Mouse (Mus musculus) hindbrain, embryonic 10.5 days (tissue): Measurements from ENCODE around the gene Kazn. TPM values are rescaled to one million over a fixed set of nuclear protein-coding genes. Genes with fewer than 3 reads are reported as not detected.

ENCODE experiments used
- DNase-seq: peaks from one replicate; pipeline ENCODE4 v3.0.0-alpha.2; 2017; ENCODE audit warnings: low spot score
- H3K27ac ChIP-seq: fragments of 300-500 bp; sonication (generic); 2 replicates; pipeline ENCODE4 v1.5.1; 2016; ENCODE audit warnings: mild to moderate bottlenecking, moderate library complexity
- H3K27me3 ChIP-seq: fragments of 300-500 bp; sonication (generic); 2 replicates; pipeline ENCODE4 v1.6.1; 2016; ENCODE audit warnings: mild to moderate bottlenecking; ENCODE audit not compliant: poor library complexity, insufficient read depth, severe bottlenecking
- H3K36me3 ChIP-seq: fragments of 300-500 bp; sonication (generic); 2 replicates; pipeline ENCODE4 v1.6.1; 2016; ENCODE audit warnings: mild to moderate bottlenecking, moderate library complexity
- H3K4me1 ChIP-seq: fragments of 300-500 bp; sonication (generic); replicated peaks from 2 replicates; pipeline ENCODE4 v1.6.1; 2016; ENCODE audit warnings: mild to moderate bottlenecking
- H3K4me3 ChIP-seq: fragments of 300-500 bp; sonication (generic); 2 replicates; pipeline ENCODE4 v1.5.1; 2016; ENCODE audit warnings: mild to moderate bottlenecking, moderate library complexity
- H3K9me3 ChIP-seq: fragments of 300-500 bp; sonication (generic); 2 replicates; pipeline ENCODE4 v1.6.1; 2016; ENCODE audit warnings: mild to moderate bottlenecking, moderate library complexity
- WGBS: fragments of 180-500 bp; shearing (Covaris S2); methylation state at CpG from one replicate; pipeline ENCODE4 v1.1.7; 2016; 5-methylcytosine and 5-hydroxymethylcytosine counted together
- polyA plus RNA-seq: library from polyadenylated mRNA; unstranded; fragments of >200 nt; fragmentation: Nextera tagmentation; extraction: Ambion mirVana; gene quantifications from 2 replicates; pipeline ENCODE4 v1.2.1, GENCODE M21; 2016

Kazn gene
- polyA plus RNA-seq, 1 experiment from 2014 or later: 14.3 TPM

GRCm38 (mm10) chr4:142059841-142060193 is 179.4 kb downstream of the Kazn start:
- Histone ChIP-seq H3K4me3 (no peak overlapping the region), H3K27ac (no peak overlapping the region), H3K4me1 (peaks cover 36% of the 10 kb centered on the region), H3K27me3 (peaks cover 6% of the 10 kb centered on the region; the same call in 1 of the 2 replicates), H3K9me3 (no peaks in the 10 kb centered on the region), H3K36me3 (no peaks in the 10 kb centered on the region)
- DNase-seq: no peak
- WGBS: 92% methylated on average over 8 of the region's 8 CpGs

DNA sequence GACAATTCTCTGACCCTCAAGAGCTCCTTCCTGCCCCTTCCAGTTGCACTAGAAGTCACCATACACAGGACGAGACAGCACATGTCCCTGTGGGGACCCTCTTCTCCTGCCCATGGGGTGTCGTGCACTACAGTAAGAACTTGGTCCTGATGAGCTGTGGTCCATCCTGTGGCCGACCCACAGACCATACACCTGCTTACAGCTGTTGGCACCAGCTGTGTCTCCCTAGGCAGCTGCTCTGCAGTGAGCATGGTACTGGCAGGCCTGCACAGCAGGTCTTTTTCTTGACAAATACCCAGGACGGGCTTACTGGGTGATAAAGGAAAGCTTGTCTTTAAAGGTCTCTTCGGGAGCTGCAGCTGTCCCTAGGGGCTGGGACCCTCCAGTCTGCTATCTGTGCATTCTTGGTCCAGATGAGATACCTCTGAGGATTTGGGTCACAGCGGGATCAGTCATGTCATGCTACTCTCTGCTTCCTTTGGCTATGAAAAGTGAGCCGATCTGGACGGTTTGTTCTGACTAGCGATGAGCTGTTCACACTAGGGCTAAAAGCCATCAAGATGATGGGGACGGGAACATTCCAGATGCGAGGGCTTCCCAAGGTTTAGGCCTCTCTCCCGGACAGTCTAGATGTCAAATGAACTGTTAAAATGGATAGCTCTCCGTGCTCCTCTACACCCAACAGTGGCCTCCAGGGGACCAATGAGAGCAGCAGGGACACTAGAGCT is 179.9 kb downstream of the Kazn start:
- DNase-seq: no peak
- 83% methylated on average over 13 of the region's 13 CpGs for WGBS
- H3K4me1 ChIP-seq: peaks cover 36% of the 10 kb centered on the region
- H3K4me3 ChIP-seq: no peak overlapping the region
- no peaks in the 10 kb centered on the region for H3K36me3 ChIP-seq
- H3K27ac ChIP-seq: no peak overlapping the region
- H3K27me3 ChIP-seq: 0 out of 2 replicates have a peak, but pooled peaks cover 2% of the 10 kb centered on the region
- H3K9me3 ChIP-seq: no peaks in the 10 kb centered on the region

GRCm38 (mm10) chr4:142057529-142058216 is 181.5 kb downstream of the Kazn start:
- Histone ChIP-seq H3K9me3 (no peaks in the 10 kb centered on the region), H3K36me3 (no peaks in the 10 kb centered on the region), H3K4me1 (peaks cover 46% of the 10 kb centered on the region), H3K27me3 (0 out of 2 replicates have a peak, but pooled peaks cover 2% of the 10 kb centered on the region), H3K4me3 (no peak overlapping the region), H3K27ac (no peak overlapping the region)
- 85% methylated on average over 22 of the region's 22 CpGs for WGBS
- DNase-seq: no peak

- Histone ChIP-seq H3K27me3 (0 out of 2 replicates have a peak, but pooled peaks cover 2% of the 10 kb centered on the region), H3K4me1 (peaks cover 35% of the 10 kb centered on the region), H3K36me3 (no peaks in the 10 kb centered on the region), H3K9me3 (no peaks in the 10 kb centered on the region), H3K27ac (no peak overlapping the region), H3K4me3 (no peak overlapping the region)
- WGBS: 89% methylated on average over 8 of the region's 8 CpGs
- no peak for DNase-seq
These were observed 183.6 kb downstream of the Kazn start for GRCm38 (mm10) chr4:142055600-142055999.

DNA sequence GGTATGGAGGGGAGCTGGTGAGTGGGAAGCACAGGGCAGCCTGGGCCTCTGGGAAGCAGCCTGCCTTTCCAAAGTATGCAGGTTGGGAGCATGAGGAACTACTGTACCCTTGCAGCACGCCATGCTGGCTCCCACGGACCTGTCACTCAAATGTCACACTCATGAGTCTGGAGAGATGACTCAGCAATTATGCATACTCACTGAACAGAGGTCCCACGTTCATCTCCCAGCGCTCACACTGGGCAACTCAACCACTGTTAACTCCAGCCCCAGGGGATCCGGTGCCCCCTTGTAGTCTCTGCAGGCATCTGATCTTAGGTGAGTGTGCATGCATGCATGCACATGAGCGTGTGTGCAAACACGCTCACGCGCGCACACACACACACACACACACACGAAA is 184.6 kb downstream of the Kazn start:
- no peaks in the 10 kb centered on the region for H3K9me3 ChIP-seq
- no peak overlapping the region for H3K27ac ChIP-seq
- H3K36me3 ChIP-seq: no peaks in the 10 kb centered on the region
- H3K4me3 ChIP-seq: no peak overlapping the region
- peaks cover 31% of the 10 kb centered on the region for H3K4me1 ChIP-seq
- DNase-seq: no peak
- H3K27me3 ChIP-seq: no peaks in the 10 kb centered on the region
- WGBS: 86% methylated on average over 11 of the region's 11 CpGs

DNA sequence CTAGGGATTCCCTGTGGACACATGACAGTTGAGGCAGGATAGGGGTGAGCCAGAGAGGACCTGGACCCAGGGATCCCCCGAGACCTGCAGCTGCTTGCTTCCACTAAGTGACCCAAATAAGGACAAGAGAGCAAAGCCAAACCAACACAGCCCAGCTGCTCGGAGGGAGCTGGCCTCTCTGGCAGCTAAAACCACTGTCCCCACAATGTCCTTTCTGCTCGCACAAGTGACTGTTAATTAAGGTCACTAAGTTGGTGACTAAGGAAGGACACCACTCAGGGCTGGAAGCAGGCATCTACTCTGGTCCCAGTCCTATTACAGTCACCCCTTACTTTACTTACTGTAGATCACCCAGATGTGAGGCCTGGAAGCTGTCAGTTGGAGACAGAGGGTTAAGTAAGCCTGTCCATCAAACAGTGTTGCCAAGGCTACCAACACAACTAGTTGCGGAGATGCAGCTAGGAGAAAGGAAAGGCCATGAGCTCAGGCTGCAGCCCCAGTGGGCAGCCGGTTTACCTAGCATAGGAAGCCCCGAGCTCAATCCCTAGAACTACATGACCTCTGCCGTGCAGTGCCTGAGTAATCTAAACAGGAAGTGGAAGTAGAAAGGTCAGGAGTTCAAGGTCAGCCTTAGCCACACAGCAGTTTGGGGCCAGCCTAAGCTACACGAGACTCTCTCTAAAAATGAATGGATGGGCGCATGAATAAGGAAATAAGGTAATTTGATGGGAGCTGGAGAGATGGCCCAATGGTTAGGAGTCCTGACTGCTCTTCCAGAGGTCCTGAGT is 185.3 kb downstream of the Kazn start:
- 0 out of 2 replicates have a peak overlapping the region, but pooled peaks have one; percentile 31 for H3K27ac ChIP-seq
- 53% methylated on average over 9 of the region's 9 CpGs for WGBS
- H3K9me3 ChIP-seq: no peaks in the 10 kb centered on the region
- H3K27me3 ChIP-seq: no peaks in the 10 kb centered on the region
- H3K4me1 ChIP-seq: peaks cover 31% of the 10 kb centered on the region
- no peak for DNase-seq
- no peaks in the 10 kb centered on the region for H3K36me3 ChIP-seq
- no peak overlapping the region for H3K4me3 ChIP-seq

- H3K4me1 ChIP-seq: peaks cover 32% of the 10 kb centered on the region
- WGBS: 72% methylated on average over 4 of the region's 4 CpGs
- no peaks in the 10 kb centered on the region for H3K36me3 ChIP-seq
- H3K27ac ChIP-seq: 0 out of 2 replicates have a peak overlapping the region, but pooled peaks have one; percentile 31
- H3K9me3 ChIP-seq: no peaks in the 10 kb centered on the region
- H3K4me3 ChIP-seq: no peak overlapping the region
- no peak for DNase-seq
- no peaks in the 10 kb centered on the region for H3K27me3 ChIP-seq
These were observed 185.9 kb downstream of the Kazn start for GRCm38 (mm10) chr4:142053261-142053660.

- 59% methylated on average over 22 of the region's 22 CpGs for WGBS
- Histone ChIP-seq H3K27me3 (no peaks in the 10 kb centered on the region), H3K27ac (no peak overlapping the region; the same call in 1 of the 2 replicates), H3K4me3 (no peak overlapping the region), H3K9me3 (no peaks in the 10 kb centered on the region), H3K4me1 (peaks cover 36% of the 10 kb centered on the region), H3K36me3 (no peaks in the 10 kb centered on the region)
- DNase-seq: no peak
These were observed 186.6 kb downstream of the Kazn start for GRCm38 (mm10) chr4:142052391-142053132.

Other genes starting within 250 kb of the Kazn start
- 2.3 and 4.1 TPM in 2 replicates for gene Fhad1, start 224.3 kb downstream of the Kazn start, polyA plus RNA-seq
- 9.2 and 12.1 TPM in 2 replicates for gene Tmem51, start 155.1 kb downstream of the Kazn start, polyA plus RNA-seq